Mouse (Mus musculus) bone marrow macrophage, adult 2 months (primary cell): ENCODE data around the gene Cnn2. TPM values are rescaled to one million over a fixed set of nuclear protein-coding genes. Genes with fewer than 3 reads are reported as not detected.

Source experiments
- H3K27ac ChIP-seq: 2 replicates; pipeline ENCODE4 v1.5.1; 2012; ENCODE audit warnings: low read depth, low read length; ENCODE audit not compliant: insufficient read depth
- H3K4me1 ChIP-seq: 2 replicates; pipeline ENCODE4 v1.6.1; 2012; ENCODE audit warnings: low read length; ENCODE audit not compliant: control insufficient read depth, insufficient read depth
- H3K4me3 ChIP-seq: 2 replicates; pipeline ENCODE4 v1.5.1; 2012; ENCODE audit warnings: mild to moderate bottlenecking, low read length, moderate library complexity; ENCODE audit not compliant: insufficient read depth
- CTCF ChIP-seq: IDR thresholded peaks from 2 replicates; pipeline ENCODE4 v1.5.1; 2012; ENCODE audit warnings: low read depth, mild to moderate bottlenecking, low read length, moderate library complexity
- POLR2A ChIP-seq: IDR thresholded peaks from 2 replicates; pipeline ENCODE4 v1.6.1; 2012; ENCODE audit warnings: mild to moderate bottlenecking, low read depth, low read length, borderline replicate concordance
- polyA plus RNA-seq: library from polyadenylated mRNA; stranded (reverse); fragments of >200 nt; gene quantifications from 2 replicates; pipeline ENCODE4 v1.2.4, GENCODE M21; 2012; ENCODE audit not compliant: missing spikeins, insufficient read depth, insufficient read length

The Cnn2 gene
- polyA plus RNA-seq: 37.5 and 41.5 TPM in 2 replicates

DNA sequence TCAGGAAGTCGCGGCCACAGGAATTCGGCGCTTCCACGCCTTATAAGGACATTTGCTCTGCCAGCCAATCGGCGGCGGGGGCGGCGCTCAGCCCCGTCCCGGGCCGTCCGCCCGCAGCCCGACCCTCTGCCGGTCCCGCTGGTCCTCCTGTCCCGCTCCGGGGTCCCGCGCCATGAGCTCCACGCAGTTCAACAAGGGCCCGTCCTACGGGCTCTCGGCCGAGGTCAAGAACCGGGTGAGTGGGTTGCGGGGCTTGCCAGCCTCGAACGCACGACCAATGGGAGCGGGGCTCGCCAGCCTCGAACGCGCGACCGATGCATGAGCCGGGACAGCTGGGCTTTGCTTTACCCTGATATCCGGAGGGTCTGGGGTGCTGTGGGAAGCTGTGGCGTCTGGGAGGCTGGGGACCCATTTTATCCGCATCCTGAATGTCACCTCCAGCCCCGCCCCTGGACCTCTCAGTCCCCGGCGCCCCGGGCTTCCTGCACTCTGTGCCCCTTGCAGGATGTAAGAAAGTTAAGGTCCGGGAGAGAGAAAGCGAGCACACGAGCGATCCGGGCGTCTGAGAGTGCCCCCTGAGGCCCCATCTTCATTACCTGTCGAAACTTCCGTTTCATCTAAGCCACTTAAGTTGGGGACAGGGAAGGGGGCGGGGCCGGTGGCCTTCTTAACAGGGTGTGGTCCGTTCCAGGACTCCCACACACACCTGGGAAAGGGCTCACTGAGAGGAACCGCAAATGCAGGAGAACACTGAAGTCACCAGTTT lies at the start of gene Cnn2:
Gene Cnn2 (plus strand): TSS at position 79 of the 766 bp plus-strand sequence.
- Histone ChIP-seq H3K27ac (no peak within 1 kb of the TSS), H3K4me1 (peaks cover 10% of the 10 kb centered on the region), H3K4me3 (peak within 1 kb of the TSS; percentile 38)
- TF ChIP-seq POLR2A (no peak), CTCF (no peak)

DNA sequence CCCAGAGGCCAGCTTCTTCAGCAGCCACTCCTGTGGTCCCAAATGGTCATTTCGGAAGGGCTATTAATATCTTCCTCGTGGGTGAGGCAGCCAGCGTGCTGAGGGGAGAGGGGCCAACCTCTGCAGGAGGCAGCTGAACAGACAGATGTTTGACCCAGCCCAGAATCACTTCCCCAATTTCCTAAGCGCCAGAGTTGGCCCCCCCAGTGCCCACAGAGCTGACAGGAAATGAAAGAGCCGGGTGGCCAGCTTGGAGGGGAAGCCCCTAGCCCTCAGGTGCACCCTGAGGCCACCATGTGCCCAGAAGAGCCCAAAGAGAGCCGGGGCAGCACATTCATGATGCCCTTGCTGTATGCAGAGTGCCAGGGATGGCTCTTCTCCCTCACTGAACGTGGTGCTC lies 47.6 kb upstream of the Cnn2 start:
- TF ChIP-seq CTCF (no peak), POLR2A (no peak)
- Histone ChIP-seq H3K4me3 (peak overlapping the region; percentile 29; the same call in 1 of the 2 replicates), H3K4me1 (peaks cover 57% of the 10 kb centered on the region), H3K27ac (peak overlapping the region; percentile 82)

DNA sequence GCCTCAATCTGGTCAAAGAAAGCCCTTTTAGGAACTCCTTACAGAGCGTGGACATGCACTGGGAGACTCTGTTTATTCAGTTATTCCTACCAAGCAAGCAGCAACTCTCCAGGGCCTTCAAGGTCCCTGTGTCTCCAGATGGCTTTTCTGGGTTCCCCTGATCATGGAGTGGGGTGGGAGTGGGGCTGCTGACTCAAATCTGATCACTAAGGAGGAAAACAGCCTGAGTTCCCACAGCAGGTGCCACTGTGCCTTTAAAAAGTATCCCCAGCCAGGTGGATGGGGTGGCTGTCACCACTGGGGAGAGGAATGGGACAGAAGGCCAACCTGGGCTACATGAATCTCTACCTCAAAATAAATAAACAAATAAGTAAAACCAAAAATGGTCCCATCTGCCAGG lies 45.4 kb upstream of the Cnn2 start:
- no peak for TF ChIP-seq POLR2A
- TF ChIP-seq CTCF: no peak
- Histone ChIP-seq H3K27ac (no peak overlapping the region), H3K4me1 (peaks cover 46% of the 10 kb centered on the region)

DNA sequence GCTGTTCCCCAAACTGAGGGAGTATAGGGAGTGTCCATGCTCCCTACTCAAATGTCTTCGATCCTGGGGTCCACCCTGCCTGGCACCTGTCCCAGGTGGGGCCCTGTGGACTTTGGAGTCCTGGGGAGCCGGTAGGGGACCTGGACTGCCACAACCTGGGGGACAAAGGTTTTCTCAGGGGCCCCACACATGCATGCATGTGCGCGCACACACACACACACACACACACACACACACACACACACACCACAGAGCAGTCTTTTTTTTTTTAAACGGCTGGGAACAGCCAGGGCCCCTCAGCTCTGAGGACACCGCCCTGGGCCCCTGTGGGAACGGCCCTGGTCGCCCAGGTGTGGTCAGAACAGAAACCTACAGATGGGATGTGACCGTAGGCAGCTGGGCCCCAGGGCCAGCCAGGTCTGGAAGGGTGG lies 44.9 kb upstream of the Cnn2 start:
- H3K27ac ChIP-seq: no peak overlapping the region
- no peak for TF ChIP-seq CTCF
- no peak for TF ChIP-seq POLR2A
- H3K4me1 ChIP-seq: peaks cover 41% of the 10 kb centered on the region
- H3K4me3 ChIP-seq: no peak overlapping the region

More for the DNA sequence above, 45.4 kb upstream of the Cnn2 start:
- H3K4me3 ChIP-seq: no peak overlapping the region

DNA sequence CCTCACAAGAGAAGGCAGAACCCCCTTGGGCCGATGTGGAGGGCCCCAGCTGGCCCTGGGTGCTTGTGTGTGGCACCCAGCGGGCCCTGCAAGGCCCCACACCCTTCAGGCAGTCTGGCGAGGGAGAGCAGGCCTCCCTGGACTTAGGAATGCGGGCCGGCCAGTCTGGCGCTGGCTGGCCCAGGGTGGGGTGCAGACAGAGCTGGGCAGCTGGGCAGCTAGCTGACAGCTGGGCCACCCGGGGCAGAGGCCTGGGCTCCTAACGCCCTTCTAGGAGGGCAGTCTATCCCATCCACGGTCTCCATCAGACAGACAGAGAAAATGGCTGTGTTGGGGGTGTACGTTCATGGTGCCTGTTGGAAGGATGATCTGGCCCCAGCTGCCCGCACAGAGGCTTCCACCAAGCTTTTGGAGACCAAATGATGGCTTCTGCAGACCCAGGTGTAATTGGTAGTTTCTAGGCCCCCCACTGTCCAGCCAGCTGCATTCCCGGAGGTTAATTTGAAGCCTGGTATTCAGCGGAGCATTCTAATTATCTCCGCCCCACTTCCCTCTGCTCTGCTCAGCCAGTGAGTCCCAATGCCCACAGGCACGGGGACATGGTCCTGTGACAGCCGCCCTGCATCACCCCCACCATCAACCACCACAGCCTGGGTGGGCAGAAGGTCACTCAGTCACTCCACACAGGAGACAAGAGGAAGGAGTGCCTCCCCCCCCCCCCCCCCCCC lies 42.7 kb upstream of the Cnn2 start:
- no peak overlapping the region for H3K4me3 ChIP-seq

DNA sequence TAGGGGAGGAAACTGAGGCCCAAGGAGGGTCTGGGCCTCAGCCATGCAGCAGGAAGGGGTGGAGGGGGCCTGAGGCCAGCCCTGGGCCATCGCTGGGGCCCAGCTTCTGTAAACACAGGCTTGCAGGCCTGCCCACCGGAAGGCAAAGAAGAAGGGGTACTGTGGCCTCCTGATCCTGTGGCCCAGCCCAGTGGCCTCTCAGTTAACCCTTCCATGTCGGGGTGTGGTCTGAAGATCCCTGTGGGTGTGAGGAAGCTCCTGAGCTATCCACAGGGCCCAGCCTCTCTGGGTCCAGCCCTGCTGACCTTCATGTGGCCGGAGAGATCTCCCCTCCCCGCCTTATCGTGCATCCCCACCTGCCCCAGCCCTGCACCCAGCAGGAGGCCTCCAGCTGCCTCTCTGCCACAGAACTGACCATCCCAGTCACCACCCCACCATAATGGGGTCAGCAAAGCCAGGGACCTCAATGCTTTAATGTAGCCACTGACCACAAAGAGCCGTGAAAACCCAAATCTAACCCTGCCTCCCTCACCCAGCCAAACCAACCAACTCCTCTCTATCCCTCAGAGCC lies 41.5 kb upstream of the Cnn2 start:
- no peak overlapping the region for H3K27ac ChIP-seq
- no peak for TF ChIP-seq POLR2A
- H3K4me3 ChIP-seq: no peak overlapping the region
- peaks cover 13% of the 10 kb centered on the region for H3K4me1 ChIP-seq

More for the DNA sequence above, 42.7 kb upstream of the Cnn2 start:
- H3K4me1 ChIP-seq: peaks cover 23% of the 10 kb centered on the region
- TF ChIP-seq POLR2A: no peak
- no peak for TF ChIP-seq CTCF
- no peak overlapping the region for H3K27ac ChIP-seq

DNA sequence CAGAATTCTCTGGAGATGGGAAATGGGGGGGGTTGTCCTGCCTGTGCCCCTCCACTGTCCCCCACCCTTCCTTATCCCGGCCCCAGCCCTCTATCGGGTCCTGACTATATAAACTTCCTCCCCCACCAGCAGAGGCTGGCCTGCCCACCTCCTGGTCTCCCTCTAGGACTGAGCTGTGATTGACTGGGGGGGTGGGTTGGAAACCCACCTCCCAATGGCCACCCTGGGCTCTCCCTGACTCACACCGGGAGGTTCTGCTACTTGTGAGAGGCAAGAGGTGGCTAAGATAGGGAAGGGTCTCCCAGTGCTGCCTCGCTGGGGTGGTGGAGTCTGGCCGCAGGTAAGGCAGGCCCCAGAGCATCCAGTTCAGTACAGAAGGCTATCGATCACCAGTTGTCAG lies 40.9 kb upstream of the Cnn2 start:
- Histone ChIP-seq H3K4me3 (no peak overlapping the region), H3K4me1 (peaks cover 10% of the 10 kb centered on the region)

DNA sequence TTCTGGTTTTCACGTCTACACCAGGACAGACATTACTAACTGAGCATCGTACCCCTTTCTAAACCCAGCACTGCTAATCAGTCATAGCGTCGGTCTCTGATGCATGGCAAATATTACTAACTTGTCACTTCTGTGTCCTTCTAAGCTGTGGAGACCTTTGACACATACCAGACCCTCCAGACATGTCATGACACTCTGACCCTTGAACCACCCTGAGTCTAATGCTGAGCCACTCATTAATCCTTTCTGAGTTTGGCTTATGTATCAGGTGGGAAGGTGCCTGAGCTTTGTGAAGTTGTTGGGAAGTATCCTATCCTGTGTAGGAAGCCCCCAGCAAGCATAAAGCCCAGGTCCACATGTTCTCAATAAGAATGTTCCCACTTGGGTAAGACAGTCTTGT lies 38.5 kb upstream of the Cnn2 start:
- H3K27ac ChIP-seq: no peak overlapping the region
- TF ChIP-seq CTCF: no peak
- TF ChIP-seq POLR2A: no peak
- peaks cover 10% of the 10 kb centered on the region for H3K4me1 ChIP-seq

More for the DNA sequence above, 40.9 kb upstream of the Cnn2 start:
- TF ChIP-seq CTCF: no peak
- H3K27ac ChIP-seq: no peak overlapping the region

DNA sequence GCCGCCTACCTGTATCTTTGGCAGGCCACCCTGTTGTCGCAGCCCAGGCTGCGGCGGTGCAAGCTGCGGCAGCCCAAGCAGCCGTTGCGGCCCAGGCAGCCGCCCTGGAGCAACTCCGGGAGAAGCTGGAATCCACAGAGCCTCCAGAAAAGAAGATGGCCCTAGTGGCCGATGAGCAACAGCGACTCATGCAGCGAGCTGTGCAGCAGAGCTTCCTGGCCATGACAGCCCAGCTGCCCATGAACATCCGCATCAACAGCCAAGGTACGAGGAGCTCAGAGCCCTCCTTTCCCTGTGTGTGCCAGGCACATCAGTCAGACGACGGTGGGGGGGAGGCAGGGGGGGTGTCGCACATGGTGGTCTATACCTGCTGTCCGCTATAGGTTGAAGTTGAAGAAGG lies 37.7 kb upstream of the Cnn2 start:
- Histone ChIP-seq H3K27ac (no peak overlapping the region), H3K4me1 (peaks cover 6% of the 10 kb centered on the region; the same call in 1 of the 2 replicates), H3K4me3 (no peak overlapping the region)
- TF ChIP-seq CTCF: no peak

More for the DNA sequence above, 38.5 kb upstream of the Cnn2 start:
- H3K4me3 ChIP-seq: no peak overlapping the region

DNA sequence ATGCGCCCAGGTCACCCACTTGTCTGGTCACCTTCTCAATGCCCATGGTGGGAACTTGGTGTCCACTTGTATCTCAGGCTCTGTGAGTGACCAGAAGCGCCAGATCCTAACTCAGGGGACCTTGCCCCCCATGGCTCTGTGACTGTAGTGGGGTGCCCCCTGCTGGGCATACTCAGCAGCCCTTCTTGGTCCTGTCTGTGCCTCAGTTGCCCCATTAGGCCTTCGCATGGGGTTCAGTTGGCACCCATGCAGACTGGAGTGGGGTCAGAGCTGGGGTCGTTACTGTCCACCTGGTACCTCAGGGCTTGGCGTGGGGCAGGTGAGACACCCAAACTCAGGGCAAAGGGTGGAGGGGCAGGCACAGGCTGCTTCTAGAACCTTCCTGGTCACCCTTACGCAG lies 34.4 kb upstream of the Cnn2 start:
- TF ChIP-seq POLR2A (no peak), CTCF (peak; percentile 57)
- H3K4me1 ChIP-seq: no peaks in the 10 kb centered on the region
- no peak overlapping the region for H3K4me3 ChIP-seq
- H3K27ac ChIP-seq: no peak overlapping the region
